Mouse (Mus musculus) liver, postnatal 0 days (tissue): ENCODE measurements around the gene Eef1g. TPM values are rescaled to one million over a fixed set of nuclear protein-coding genes. Genes with fewer than 3 reads are reported as not detected.

Source experiments
- ATAC-seq: fragments of 200-750 bp; cut with Nextera tagmentation; 2 replicates; pipeline ENCODE4 v1.8.0; 2017; ENCODE audit warnings: mild to moderate bottlenecking, moderate library complexity
- DNase-seq: peaks from one replicate; pipeline ENCODE4 v3.0.0-alpha.2; 2016
- H3K27ac ChIP-seq: fragments of 300-500 bp; sonication (generic); 2 replicates; pipeline ENCODE4 v1.5.1; 2014; ENCODE audit warnings: antibody characterized with exemption, moderate library complexity, mild to moderate bottlenecking, low read depth
- H3K27me3 ChIP-seq: fragments of 300-500 bp; sonication (generic); 2 replicates; pipeline ENCODE4 v1.6.1; 2014; ENCODE audit warnings: low read length, control low read depth, mixed read lengths; ENCODE audit not compliant: insufficient read depth
- H3K36me3 ChIP-seq: fragments of 300-500 bp; sonication (generic); replicated peaks from 2 replicates; pipeline ENCODE4 v1.6.1; 2014; ENCODE audit warnings: mild to moderate bottlenecking, control low read depth, low read length, moderate library complexity, mixed read lengths; ENCODE audit not compliant: insufficient read depth
- H3K4me1 ChIP-seq: fragments of 300-500 bp; sonication (generic); 2 replicates; pipeline ENCODE4 v1.6.1; 2014; ENCODE audit warnings: antibody characterized with exemption, mild to moderate bottlenecking, control low read depth; ENCODE audit not compliant: insufficient read depth
- H3K4me2 ChIP-seq: fragments of 300-500 bp; sonication (generic); 2 replicates; pipeline ENCODE4 v1.6.1; 2014; ENCODE audit warnings: low read depth, mild to moderate bottlenecking, low read length, moderate library complexity, mixed read lengths
- H3K4me3 ChIP-seq: fragments of 300-500 bp; sonication (generic); 2 replicates; pipeline ENCODE4 v1.5.1; 2014; ENCODE audit warnings: low read depth, low read length
- H3K9ac ChIP-seq: fragments of 300-500 bp; sonication (generic); replicated peaks from 2 replicates; pipeline ENCODE4 v1.6.1; 2014; ENCODE audit warnings: mild to moderate bottlenecking, moderate library complexity
- H3K9me3 ChIP-seq: fragments of 300-500 bp; sonication (generic); 2 replicates; pipeline ENCODE4 v1.6.1; 2016; ENCODE audit warnings: mild to moderate bottlenecking, control low read depth, low read length, mixed read lengths
- CTCF ChIP-seq: sonication (generic); IDR thresholded peaks from 2 replicates; pipeline ENCODE4 v1.5.1; 2016; ENCODE audit warnings: antibody characterized with exemption, low read depth
- EP300 ChIP-seq: IDR thresholded peaks from 2 replicates; pipeline ENCODE4 v1.6.1; 2016; ENCODE audit warnings: antibody characterized with exemption, low read depth, mild to moderate bottlenecking
- WGBS: fragments of 180-500 bp; shearing (Covaris S2); extraction: QIAGEN DNeasy Blood & Tissue Kit; methylation state at CpG from one replicate; pipeline ENCODE4 v1.1.7; 2014; ENCODE audit not compliant: insufficient replicate concordance; 5-methylcytosine and 5-hydroxymethylcytosine counted together
- polyA plus RNA-seq: library from polyadenylated mRNA; unstranded; fragments of >200 nt; fragmentation: Nextera tagmentation; extraction: Ambion mirVana; gene quantifications from 2 replicates; pipeline ENCODE4 v1.2.1, GENCODE M21; 2015

Eef1g gene
- polyA plus RNA-seq, 1 experiment from 2014 or later, result 134 TPM

GRCm38 (mm10) chr19:8953135-8954039 is 13.5 kb upstream of the Eef1g start, which contains the start of gene Tut1:
Tut1 (plus strand) TSS chr19:8953847.
- peak within 1 kb of the TSS; percentile 89 for H3K4me2 ChIP-seq
- DNase-seq, result peak; percentile 91
- H3K27me3 ChIP-seq, result no peaks in the 10 kb centered on the region
- H3K9ac ChIP-seq, result peak within 1 kb of the TSS; percentile 78
- TF ChIP-seq CTCF, result 0 out of 2 replicates have a peak, but pooled peaks have one; percentile 19
- TF ChIP-seq EP300, result peak; percentile 82
- peaks cover 54% of the 10 kb centered on the region for H3K36me3 ChIP-seq
- peak within 1 kb of the TSS; percentile 82 for H3K4me3 ChIP-seq
- H3K27ac ChIP-seq, result peak within 1 kb of the TSS; percentile 79
- WGBS, result 2% methylated on average over 46 of the region's 46 CpGs
- peaks cover 17% of the 10 kb centered on the region for H3K4me1 ChIP-seq
- peak; percentile 96 for ATAC-seq
- H3K9me3 ChIP-seq, result no peaks in the 10 kb centered on the region

- 3% methylated on average over 9 of the region's 9 CpGs for WGBS
- Histone ChIP-seq H3K4me1 (peaks cover 17% of the 10 kb centered on the region), H3K4me3 (peak overlapping the region; percentile 82), H3K27me3 (no peaks in the 10 kb centered on the region), H3K9ac (peak overlapping the region; percentile 78), H3K9me3 (no peaks in the 10 kb centered on the region), H3K4me2 (peak overlapping the region; percentile 89), H3K27ac (peak overlapping the region; percentile 79), H3K36me3 (peaks cover 51% of the 10 kb centered on the region)
- no peak for ATAC-seq
- TF ChIP-seq EP300 (no peak), CTCF (no peak)
- no peak for DNase-seq
These were observed 12.7 kb upstream of the Eef1g start for GRCm38 (mm10) chr19:8954171-8954570.

GRCm38 (mm10) chr19:8962256-8962655 is 4.6 kb upstream of the Eef1g start:
- H3K9ac ChIP-seq, result no peak overlapping the region
- 67% methylated on average over 2 of the region's 2 CpGs for WGBS
- no peak overlapping the region for H3K4me3 ChIP-seq
- H3K4me1 ChIP-seq, result peaks cover 6% of the 10 kb centered on the region
- ATAC-seq (no peak), DNase-seq (no peak)
- H3K9me3 ChIP-seq, result no peaks in the 10 kb centered on the region
- TF ChIP-seq CTCF (no peak), EP300 (no peak)
- H3K27me3 ChIP-seq, result no peaks in the 10 kb centered on the region
- peaks cover 60% of the 10 kb centered on the region for H3K36me3 ChIP-seq
- no peak overlapping the region for H3K4me2 ChIP-seq
- no peak overlapping the region for H3K27ac ChIP-seq

GRCm38 (mm10) chr19:8965075-8965474 is 1.8 kb upstream of the Eef1g start:
- Histone ChIP-seq H3K9me3 (no peaks in the 10 kb centered on the region), H3K9ac (peak overlapping the region; percentile 32), H3K4me2 (no peak overlapping the region), H3K4me1 (peaks cover 18% of the 10 kb centered on the region), H3K27me3 (no peaks in the 10 kb centered on the region), H3K4me3 (no peak overlapping the region), H3K27ac (peak overlapping the region; percentile 96; the same call in 1 of the 2 replicates), H3K36me3 (peaks cover 55% of the 10 kb centered on the region)
- no peak for ATAC-seq
- DNase-seq, result no peak
- no peak for TF ChIP-seq CTCF
- no peak for TF ChIP-seq EP300
- 89% methylated on average over 11 of the region's 11 CpGs for WGBS

- WGBS, result 61% methylated on average over 8 of the region's 8 CpGs
- peak overlapping the region; percentile 74 for H3K9ac ChIP-seq
- ATAC-seq (no peak), DNase-seq (no peak)
- TF ChIP-seq CTCF (no peak), EP300 (no peak)
- no peaks in the 10 kb centered on the region for H3K27me3 ChIP-seq
- H3K4me1 ChIP-seq, result peaks cover 18% of the 10 kb centered on the region
- H3K36me3 ChIP-seq, result peaks cover 62% of the 10 kb centered on the region
- peak overlapping the region; percentile 74 for H3K4me2 ChIP-seq
- peak overlapping the region; percentile 96 for H3K27ac ChIP-seq
- no peaks in the 10 kb centered on the region for H3K9me3 ChIP-seq
- H3K4me3 ChIP-seq, result peak overlapping the region; percentile 62
These were observed 1.1 kb upstream of the Eef1g start for GRCm38 (mm10) chr19:8965771-8966170.

- no peaks in the 10 kb centered on the region for H3K9me3 ChIP-seq
- peak overlapping the region; percentile 96 for H3K27ac ChIP-seq
- peak overlapping the region; percentile 74 for H3K4me2 ChIP-seq
- H3K9ac ChIP-seq, result peak overlapping the region; percentile 74
- peaks cover 18% of the 10 kb centered on the region for H3K4me1 ChIP-seq
- TF ChIP-seq EP300, result no peak
- no peak for TF ChIP-seq CTCF
- no peaks in the 10 kb centered on the region for H3K27me3 ChIP-seq
- no peak for ATAC-seq
- H3K36me3 ChIP-seq, result peaks cover 65% of the 10 kb centered on the region
- 31% methylated on average over 5 of the region's 5 CpGs for WGBS
- H3K4me3 ChIP-seq, result peak overlapping the region; percentile 62
- no peak for DNase-seq
These were observed 647 bp upstream of the Eef1g start for GRCm38 (mm10) chr19:8966198-8966589.
